Mouse (Mus musculus) heart, postnatal 0 days (tissue): ENCODE results near the gene Urb2.

ENCODE experiments used
- CTCF ChIP-seq: IDR thresholded peaks from 2 replicates; pipeline ENCODE4 v1.5.1; 2016; ENCODE audit warnings: antibody characterized with exemption, control low read depth, low read depth
- EP300 ChIP-seq: IDR thresholded peaks from 2 replicates; pipeline ENCODE4 v1.6.1; 2016; ENCODE audit warnings: antibody characterized with exemption, low read depth

DNA sequence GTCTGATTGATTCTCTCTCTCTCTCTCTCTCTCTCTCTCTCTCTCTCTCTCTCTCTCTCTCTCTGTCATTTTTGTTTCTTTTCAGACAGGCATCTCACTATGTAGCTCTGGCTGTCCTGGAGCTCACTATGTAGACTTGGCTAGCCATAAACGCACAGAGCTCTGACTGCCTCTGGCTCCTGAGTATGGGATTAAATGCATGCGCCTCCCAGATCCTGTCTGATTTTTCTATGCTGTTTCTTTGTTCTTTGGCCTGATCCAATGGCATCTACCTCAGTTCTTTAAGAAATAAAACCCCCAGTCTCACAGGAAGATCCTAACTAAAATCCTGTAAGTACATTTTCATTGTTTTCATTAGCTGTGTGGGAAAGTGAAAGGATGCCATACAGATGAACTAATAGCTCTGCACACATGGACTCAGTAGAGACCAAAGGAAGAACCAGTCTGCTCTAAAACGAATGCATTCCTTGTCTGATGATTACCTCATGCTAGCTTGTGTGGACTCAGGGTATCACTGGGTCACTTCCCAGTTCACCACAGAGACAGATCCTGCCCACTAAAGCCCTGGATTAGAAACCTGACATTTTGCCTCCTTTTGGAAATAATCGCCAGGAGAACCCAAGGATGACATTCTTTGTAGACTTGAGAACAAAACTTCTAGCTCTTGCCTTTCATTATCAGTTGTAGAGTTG lies 45.9 kb downstream of the Urb2 start:
- TF ChIP-seq EP300 (0 out of 2 replicates have a peak, but pooled peaks have one; percentile 1), CTCF (no peak)
